Mouse (Mus musculus) left cerebral cortex, postnatal 25 days (tissue): ENCODE data around the gene Snrpa. TPM values are rescaled to one million over a fixed set of nuclear protein-coding genes. Genes with fewer than 3 reads are reported as not detected.

ENCODE experiments used
- DNase-seq, 2 experiments: peaks; one replicate each; pipeline ENCODE4 v3.0.0; 2022; ENCODE audit warnings: low spot score in 2 of 2, mixed read lengths in 1 of 2
- intact Hi-C: fragments of 180-260 bp; cut with DNase I; formaldehyde crosslinking; loops from one replicate; pipeline ENCODE4 v1.15.1; 2025
- total RNA-seq, 2 experiments: library from RNA; stranded (reverse); gene quantifications; 2 replicates each; pipeline ENCODE4 v1.2.3; 2021

The Snrpa gene
- total RNA-seq, 2 experiments from 2014 or later: 81.9 to 85.2 TPM

- DNase-seq: no peak
- intact Hi-C loops: no loop called here
These were observed 21.6 kb downstream of the Snrpa start for GRCm38 (mm10) chr7:27174496-27174895.

- no peak for DNase-seq
- intact Hi-C loops: no loop called here
These were observed 25.1 kb downstream of the Snrpa start for GRCm38 (mm10) chr7:27170981-27171380.

GRCm38 (mm10) chr7:27168371-27168770, 27.7 kb downstream of the Snrpa start:
- intact Hi-C loops: loop anchor here (5.0 kb wide), 1 partner anchor 59 kb away; the partner anchor contains the start of gene Itpkc
- DNase-seq: no peak

GRCm38 (mm10) chr7:27167475-27168094, 28.5 kb downstream of the Snrpa start:
- intact Hi-C loops: loop anchor here (5.0 kb wide), 1 partner anchor 60 kb away; the partner anchor contains the start of gene Itpkc
- no peak for DNase-seq

- intact Hi-C loops: loop anchor here (5.0 kb wide), 1 partner anchor 60 kb away; the partner anchor contains the start of gene Itpkc
- peak; percentile 97 for DNase-seq
These were observed 29.2 kb downstream of the Snrpa start, which contains the start of gene Egln2 for GRCm38 (mm10) chr7:27166614-27167474. Gene Egln2 (minus strand): TSS chr7:27166802.

- intact Hi-C loops: loop anchor here (5.0 kb wide), 1 partner anchor 61 kb away; the partner anchor contains the start of gene Itpkc
- DNase-seq: peak; percentile 67 to 78
These were observed 29.9 kb downstream of the Snrpa start for GRCm38 (mm10) chr7:27166229-27166613.

GRCm38 (mm10) chr7:27165696-27166095, 30.4 kb downstream of the Snrpa start:
- DNase-seq: no peak
- intact Hi-C loops: loop anchor here (5.0 kb wide), 1 partner anchor 62 kb away; the partner anchor contains the start of gene Itpkc

GRCm38 (mm10) chr7:27165007-27165655, 30.9 kb downstream of the Snrpa start:
- intact Hi-C loops: loop anchor here (5.0 kb wide), 1 partner anchor 62 kb away; the partner anchor contains the start of gene Itpkc
- no peak for DNase-seq

- DNase-seq: no peak
- intact Hi-C loops: no loop called here
These were observed 31.7 kb downstream of the Snrpa start for GRCm38 (mm10) chr7:27164112-27164947.

- intact Hi-C loops: no loop called here
- no peak for DNase-seq
These were observed 32.6 kb downstream of the Snrpa start for GRCm38 (mm10) chr7:27163450-27163805.

- intact Hi-C loops: no loop called here
- no peak for DNase-seq
These were observed 33.2 kb downstream of the Snrpa start for GRCm38 (mm10) chr7:27162780-27163449.

- no peak for DNase-seq
- intact Hi-C loops: no loop called here
These were observed 34.3 kb downstream of the Snrpa start for GRCm38 (mm10) chr7:27161744-27162143.

- DNase-seq: peak in 1 of 2 experiments; percentile 2
- intact Hi-C loops: no loop called here
These were observed 35.1 kb downstream of the Snrpa start for GRCm38 (mm10) chr7:27160921-27161320.

- peak; percentile 88 to 90 for DNase-seq
- intact Hi-C loops: no loop called here
These were observed 36.2 kb downstream of the Snrpa start for GRCm38 (mm10) chr7:27159882-27160281.

- intact Hi-C loops: no loop called here
These were observed 36.8 kb downstream of the Snrpa start for GRCm38 (mm10) chr7:27159256-27159655.

GRCm38 (mm10) chr7:27158171-27158570, 37.9 kb downstream of the Snrpa start:
- DNase-seq: no peak
- intact Hi-C loops: no loop called here

More at GRCm38 (mm10) chr7:27159256-27159655, 36.8 kb downstream of the Snrpa start:
- no peak for DNase-seq

GRCm38 (mm10) chr7:27156005-27156404, 40.1 kb downstream of the Snrpa start:
- intact Hi-C loops: no loop called here
- DNase-seq: peak in 1 of 2 experiments; percentile 88

- intact Hi-C loops: no loop called here
- DNase-seq: no peak
These were observed 42.8 kb downstream of the Snrpa start, which contains the start of gene Cyp2t4 for GRCm38 (mm10) chr7:27153205-27153764. Gene Cyp2t4 (plus strand): TSS chr7:27153714.
